8 mouse cellular contexts compared by ENCODE assay signal in genomic region chr5:31201742-31202590, GRCm38 (mm10). TPM values are rescaled to one million over a fixed set of nuclear protein-coding genes. Genes with fewer than 3 reads are reported as not detected.
DNase-seq lines count a peak whose midpoint lies in the region; ATAC-seq and TF ChIP-seq lines count a peak whose summit lies in the region.

Gene Zfp513 (minus strand): TSS chr5:31202303.

- H3K27ac ChIP-seq in MEL (ENCODE audit: control insufficient read depth, low read depth, low read length) = peak within 1 kb of the TSS; percentile 74
- H3K27ac ChIP-seq in cerebellum, adult 2 months (ENCODE audit: insufficient read depth, low read length) = peak within 1 kb of the TSS; percentile 66
- peak within 1 kb of the TSS; percentile 85 for H3K27ac ChIP-seq in forebrain, postnatal 0 days (ENCODE audit: low read depth, low read length)
- H3K27ac ChIP-seq in lung, embryonic 15.5 days = peak within 1 kb of the TSS; percentile 83

- peak; percentile 100 for DNase-seq in MEL (ENCODE audit: low read depth, low spot score)
- DNase-seq in cerebellum, adult 2 months = peak; percentile 95 to 99
- DNase-seq in forebrain, postnatal 0 days = peak; percentile 99
- peak; percentile 95 for DNase-seq in heart, postnatal 4 days
- peak; percentile 98 to 99 for DNase-seq in layer of hippocampus, adult 8-10 months (ENCODE audit: low spot score in 2 of 2)
- peak; percentile 97 for DNase-seq in ovary, adult 18-20 months (ENCODE audit: low spot score)
- DNase-seq in thymus, postnatal 0 days (ENCODE audit: low spot score) = peak; percentile 98

- no peaks in the 10 kb centered on the region for H3K9me3 ChIP-seq in MEL (replicated peaks; ENCODE audit: insufficient read depth, low read length)
- peaks cover 4% of the 10 kb centered on the region; the same call in 1 of the 2 replicates for H3K9me3 ChIP-seq in forebrain, postnatal 0 days (ENCODE audit: low read length)
- 0 out of 2 replicates have a peak, but pooled peaks cover 3% of the 10 kb centered on the region for H3K9me3 ChIP-seq in lung, embryonic 15.5 days

- under 1% methylated on average over 53 of the region's 53 CpGs for WGBS in cerebellum, adult 2 months
- WGBS in forebrain, postnatal 0 days = 2% methylated on average over 53 of the region's 53 CpGs
- under 1% methylated on average over 42 of the region's 53 CpGs for WGBS in lung, embryonic 15.5 days

- peaks cover 13% of the 10 kb centered on the region for H3K79me2 ChIP-seq in MEL (ENCODE audit: control insufficient read depth, insufficient read depth, low read length, poor library complexity)

- no peak for TF ChIP-seq RAD21 in MEL (IDR thresholded peaks at IDR 0.05; ENCODE audit: low read depth, low read length)

- TF ChIP-seq POLR2A in MEL (IDR thresholded peaks at IDR 0.05; ENCODE audit: control insufficient read depth in 1 of 2, insufficient read depth in 1 of 2, low read depth in 1 of 2, low read length in 2 of 2, poor library complexity in 1 of 2) = peak; percentile 49 to 88
- TF ChIP-seq POLR2A in cerebellum, adult 2 months (IDR thresholded peaks at IDR 0.05; ENCODE audit: borderline replicate concordance, insufficient read depth, low read length) = peak; percentile 79; the same call in 1 of the 2 replicates

- H3K36me3 ChIP-seq in MEL (ENCODE audit: control insufficient read depth in 1 of 2, insufficient read depth in 2 of 2, low read length in 2 of 2) = peaks cover 8 to 27% of the 10 kb centered on the region in 2 experiments
- peaks cover 77% of the 10 kb centered on the region for H3K36me3 ChIP-seq in forebrain, postnatal 0 days (ENCODE audit: insufficient read depth)
- H3K36me3 ChIP-seq in lung, embryonic 15.5 days = peaks cover 76% of the 10 kb centered on the region

- peak; percentile 98 for ATAC-seq in forebrain, postnatal 0 days
- ATAC-seq in lung, embryonic 15.5 days (ENCODE audit: borderline replicate concordance, extremely low read depth, low FRiP score, low TSS enrichment) = peak; percentile 97

- peak in 1 of 2 experiments; percentile 60; a peak in 2 of 4 replicates for TF ChIP-seq EP300 in MEL (IDR thresholded peaks at IDR 0.05; ENCODE audit: low read depth in 1 of 2, low read length in 2 of 2)

- peak within 1 kb of the TSS; percentile 62 to 71 for H3K4me3 ChIP-seq in MEL (ENCODE audit: control insufficient read depth in 1 of 2, insufficient read depth in 1 of 2, low read depth in 2 of 2, low read length in 2 of 2)
- peak within 1 kb of the TSS; percentile 79 for H3K4me3 ChIP-seq in cerebellum, adult 2 months (replicated peaks; ENCODE audit: insufficient read depth, low read depth, low read length)
- H3K4me3 ChIP-seq in forebrain, postnatal 0 days (ENCODE audit: low read depth, low read length) = peak within 1 kb of the TSS; percentile 83
- H3K4me3 ChIP-seq in lung, embryonic 15.5 days = peak within 1 kb of the TSS; percentile 80

- no peaks in the 10 kb centered on the region; a peak in 1 of 4 replicates for H3K4me1 ChIP-seq in MEL (ENCODE audit: control insufficient read depth in 1 of 2, insufficient read depth in 2 of 2, low read length in 2 of 2)
- no peaks in the 10 kb centered on the region for H3K4me1 ChIP-seq in cerebellum, adult 2 months (ENCODE audit: control insufficient read depth, insufficient read depth, low read length)
- peaks cover 6% of the 10 kb centered on the region; the same call in 1 of the 2 replicates for H3K4me1 ChIP-seq in forebrain, postnatal 0 days (ENCODE audit: insufficient read depth)
- peaks cover 22% of the 10 kb centered on the region for H3K4me1 ChIP-seq in lung, embryonic 15.5 days

- H3K4me2 ChIP-seq in forebrain, postnatal 0 days (ENCODE audit: low read depth) = peak within 1 kb of the TSS; percentile 83
- H3K4me2 ChIP-seq in lung, embryonic 15.5 days = peak within 1 kb of the TSS; percentile 77

- peak within 1 kb of the TSS; percentile 87 for H3K9ac ChIP-seq in MEL (ENCODE audit: control insufficient read depth, low read depth, low read length, poor library complexity, severe bottlenecking)
- H3K9ac ChIP-seq in forebrain, postnatal 0 days = peak within 1 kb of the TSS; percentile 92
- peak within 1 kb of the TSS; percentile 82 for H3K9ac ChIP-seq in lung, embryonic 15.5 days

- no peak for TF ChIP-seq CTCF in MEL (IDR thresholded peaks at IDR 0.05 in 2 of 3, conservative IDR thresholded peaks at IDR 0.05 in 1 of 3; ENCODE audit: control insufficient read depth in 1 of 3, insufficient read depth in 1 of 3, low read depth in 2 of 3, low read length in 3 of 3, poor library complexity in 1 of 3, severe bottlenecking in 1 of 3)
- no peak for TF ChIP-seq CTCF in cerebellum, adult 2 months (IDR thresholded peaks at IDR 0.05; ENCODE audit: borderline replicate concordance, insufficient read depth, low read depth, low read length)
- no peak for TF ChIP-seq CTCF in forebrain, postnatal 0 days (IDR thresholded peaks at IDR 0.05; ENCODE audit: low read depth)

- no peaks in the 10 kb centered on the region for H3K27me3 ChIP-seq in MEL (ENCODE audit: control insufficient read depth in 1 of 2, insufficient read depth in 2 of 2, low read length in 2 of 2)
- H3K27me3 ChIP-seq in cerebellum, adult 2 months (ENCODE audit: control insufficient read depth, insufficient read depth, low read length) = no peaks in the 10 kb centered on the region
- H3K27me3 ChIP-seq in forebrain, postnatal 0 days (ENCODE audit: insufficient read depth, low read length) = no peaks in the 10 kb centered on the region
- H3K27me3 ChIP-seq in lung, embryonic 15.5 days = no peaks in the 10 kb centered on the region

TF ChIP-seq in MEL, 35 proteins besides CTCF, POLR2A, EP300 and RAD21 (continues in another document):
- peak; percentile 100 for TF ChIP-seq POLR2AphosphoS2 (IDR thresholded peaks at IDR 0.05; ENCODE audit: low read length)
- no peak; the same call in 1 of the 2 replicates for TF ChIP-seq ZNF384 (IDR thresholded peaks at IDR 0.05; ENCODE audit: low read depth, low read length)
- peak; percentile 82 for TF ChIP-seq USF1 (IDR thresholded peaks at IDR 0.05; ENCODE audit: low read depth, low read length)
- peak; percentile 56; the same call in 1 of the 2 replicates for TF ChIP-seq RCOR1 (IDR thresholded peaks at IDR 0.05; ENCODE audit: low read depth, low read length)
- TF ChIP-seq MYC (IDR thresholded peaks at IDR 0.05; ENCODE audit: low read depth, low read length) = peak; percentile 90
- peak; percentile 88 for TF ChIP-seq MXI1 (IDR thresholded peaks at IDR 0.05; ENCODE audit: low read depth, low read length)
- peak; percentile 98 for TF ChIP-seq CHD2 (IDR thresholded peaks at IDR 0.05; ENCODE audit: low read length)
- TF ChIP-seq ZKSCAN1 (IDR thresholded peaks at IDR 0.05; ENCODE audit: low read depth, low read length) = peak; percentile 93
- TF ChIP-seq GATA1 (IDR thresholded peaks at IDR 0.05; ENCODE audit: low read depth, low read length) = no peak; the same call in 1 of the 2 replicates
- peak; percentile 76; the same call in 1 of the 2 replicates for TF ChIP-seq UBTF (IDR thresholded peaks at IDR 0.05; ENCODE audit: borderline replicate concordance, insufficient read depth, low read depth, low read length)
- peak; percentile 65; the same call in 1 of the 2 replicates for TF ChIP-seq POLR2AphosphoS5 (IDR thresholded peaks at IDR 0.05; ENCODE audit: borderline replicate concordance, low read depth, low read length)
- TF ChIP-seq SIN3A (IDR thresholded peaks at IDR 0.05; ENCODE audit: low read length) = peak; percentile 98
- TF ChIP-seq E2F4 (IDR thresholded peaks at IDR 0.05; ENCODE audit: borderline replicate concordance, low read depth, low read length) = no peak; the same call in 1 of the 2 replicates
- TF ChIP-seq MAFK (IDR thresholded peaks at IDR 0.05; ENCODE audit: borderline replicate concordance, low read depth, low read length) = no peak; the same call in 1 of the 2 replicates
- peak; percentile 99 for TF ChIP-seq HCFC1 (IDR thresholded peaks at IDR 0.05; ENCODE audit: low read depth, low read length)
- peak; percentile 20; the same call in 1 of the 2 replicates for TF ChIP-seq SMC3 (IDR thresholded peaks at IDR 0.05; ENCODE audit: low read depth, low read length)
- TF ChIP-seq MAX (IDR thresholded peaks at IDR 0.05; ENCODE audit: low read length) = peak; percentile 75
- TF ChIP-seq JUND (IDR thresholded peaks at IDR 0.05; ENCODE audit: low read depth, low read length) = no peak
- peak; percentile 91 for TF ChIP-seq NRF1 (IDR thresholded peaks at IDR 0.05; ENCODE audit: insufficient read depth, low read depth, low read length, poor library complexity, severe bottlenecking)
- TF ChIP-seq MAZ (IDR thresholded peaks at IDR 0.05; ENCODE audit: low read depth, low read length) = peak; percentile 97
- TF ChIP-seq ELF1 (IDR thresholded peaks at IDR 0.05; ENCODE audit: low read depth, low read length) = peak; percentile 100
- TF ChIP-seq USF2 (IDR thresholded peaks at IDR 0.05; ENCODE audit: borderline replicate concordance in 1 of 2, insufficient read depth in 1 of 2, low read depth in 1 of 2, low read length in 2 of 2) = no peak
- peak; percentile 44; the same call in 1 of the 2 replicates for TF ChIP-seq MYB (IDR thresholded peaks at IDR 0.05; ENCODE audit: low read depth, low read length)
- TF ChIP-seq TAL1 (IDR thresholded peaks at IDR 0.05; ENCODE audit: low read length) = no peak
- peak; percentile 98 for TF ChIP-seq CHD1 (IDR thresholded peaks at IDR 0.05; ENCODE audit: low read depth, low read length)
- TF ChIP-seq GABPA (IDR thresholded peaks at IDR 0.05; ENCODE audit: low read depth, low read length) = no peak; the same call in 1 of the 2 replicates
- peak; percentile 63 for TF ChIP-seq NELFE (IDR thresholded peaks at IDR 0.05; ENCODE audit: low read depth, low read length)
- TF ChIP-seq TCF12 (IDR thresholded peaks at IDR 0.05; ENCODE audit: low read depth, low read length) = peak; percentile 72; the same call in 1 of the 2 replicates
- peak; percentile 70 for TF ChIP-seq TBP (IDR thresholded peaks at IDR 0.05; ENCODE audit: low read depth, low read length)
- peak; percentile 98 for TF ChIP-seq KAT2A (conservative IDR thresholded peaks at IDR 0.05; ENCODE audit: low read depth, low read length)

RNA-seq across cellular contexts. Expression of gene Zfp513, which starts in this region (rescaled TPM):
- 6.0 and 7.0 TPM in 2 replicates for total RNA-seq in MEL (2012; rRNA removed)
- 10 to 100 TPM in 1 of 2 experiments, not detected in 1; 15.2 TPM for polyA plus RNA-seq in MEL (2012; ENCODE audit: insufficient read depth in 1 of 2, insufficient read length in 2 of 2, low read depth in 1 of 2, low replicate concordance in 2 of 2, missing spikeins in 1 of 2)
- 44.5 and 45.4 TPM in 2 replicates for polyA plus RNA-seq in cerebellum, adult 2 months (2012; rRNA removed)
- total RNA-seq in forebrain, postnatal 0 days (2014; rRNA removed) = 6.7 and 10.9 TPM in 2 replicates
- polyA plus RNA-seq in forebrain, postnatal 0 days (2015; fragmentation: Nextera tagmentation; extraction: Ambion mirVana) = 10.8 and 11.8 TPM in 2 replicates
- total RNA-seq in heart, postnatal 4 days (2021) = 10 to 100 TPM; 13.7 to 14.4 TPM
- total RNA-seq in layer of hippocampus, adult 8-10 months (2022) = 10 to 100 TPM; 26.0 to 31.9 (median 30.4) TPM
- polyA plus RNA-seq in lung, embryonic 15.5 days (2015; fragmentation: Nextera tagmentation; extraction: Ambion mirVana) = 8.8 and 9.5 TPM in 2 replicates
- polyA plus RNA-seq in thymus, postnatal 0 days (2015; fragmentation: Nextera tagmentation; extraction: Ambion mirVana) = 7.0 TPM in 2 replicates

Comparison
In these comparisons a context has a peak if more than half of its experiments do, and no peak if none do; other contexts are left out.
1. Peak in every context shown above with its lines: DNase-seq, ATAC-seq, H3K4me3 ChIP-seq and H3K27ac ChIP-seq.